Mouse (Mus musculus) myocyte (in vitro differentiated cells): ENCODE results near the gene Rarres2.

Experiments used
- CEBPB ChIP-seq: IDR thresholded peaks from 2 replicates; pipeline ENCODE4 v1.6.1; 2011; ENCODE audit warnings: mild to moderate bottlenecking, moderate library complexity; ENCODE audit not compliant: poor library complexity, insufficient read depth, severe bottlenecking
- E2F4 ChIP-seq: IDR thresholded peaks from one replicate; pipeline ENCODE4 v1.6.1; 2011; ENCODE audit warnings: mild to moderate bottlenecking, control low read depth, moderate library complexity; ENCODE audit not compliant: insufficient read depth
- POLR2A ChIP-seq: IDR thresholded peaks from one replicate; pipeline ENCODE4 v1.6.1; 2011; ENCODE audit warnings: low read depth, mild to moderate bottlenecking, control low read depth, moderate library complexity; ENCODE audit not compliant: insufficient read length
- USF1 ChIP-seq: IDR thresholded peaks from one replicate; pipeline ENCODE4 v1.6.1; 2011; ENCODE audit warnings: low read depth, mild to moderate bottlenecking, control low read depth, moderate library complexity

DNA sequence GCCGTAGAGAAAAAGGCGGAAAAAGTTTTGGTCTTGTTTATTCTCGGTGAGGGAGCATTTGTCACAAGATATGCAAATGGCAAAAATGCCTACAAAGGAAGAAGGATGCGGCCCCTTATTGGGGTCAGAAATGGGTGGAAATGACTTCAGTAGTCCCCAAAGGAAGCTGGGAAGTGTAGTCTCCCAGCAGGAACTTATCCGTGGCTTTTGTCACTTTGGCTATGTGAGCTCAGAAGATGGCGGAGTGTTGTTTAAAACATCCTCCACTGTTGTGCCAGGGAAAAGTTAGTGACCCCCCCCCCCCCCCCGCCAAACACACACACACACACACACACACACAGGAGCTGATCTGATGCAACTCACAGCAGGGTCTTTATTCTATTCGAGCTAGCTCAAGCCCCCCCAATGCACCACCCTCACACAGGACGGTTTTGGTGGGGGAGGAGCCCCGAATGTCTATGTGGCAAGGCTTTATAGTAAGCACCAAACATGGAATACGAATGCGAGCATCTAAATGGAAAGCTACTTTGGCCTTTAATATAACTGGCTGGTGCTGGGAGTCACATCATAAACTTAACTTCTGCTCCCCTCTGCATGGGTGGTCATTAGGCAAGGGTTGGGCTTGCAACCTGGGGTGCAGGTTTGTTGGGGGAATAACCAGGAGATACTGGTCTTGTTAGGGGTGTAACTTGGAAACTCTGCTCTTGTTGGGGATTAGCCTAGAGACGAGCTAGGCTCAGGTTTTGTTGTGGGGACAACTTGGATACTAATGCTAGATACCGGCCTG, 17.3 kb downstream of the Rarres2 start:
- TF ChIP-seq USF1 (no peak), POLR2A (no peak), E2F4 (no peak), CEBPB (no peak)
